Mouse (Mus musculus): ENCODE results near the gene Oaz1. TPM values are rescaled to one million over a fixed set of nuclear protein-coding genes. Genes with fewer than 3 reads are reported as not detected.

Gene Oaz1
- polyA plus RNA-seq, 1 experiment, result 1,349 TPM

- H3K4me2 ChIP-seq (ENCODE audit: low read depth), result peak within 1 kb of the TSS; percentile 93
- TF ChIP-seq POLR2A (IDR thresholded peaks at IDR 0.05; ENCODE audit: insufficient read length, low read depth) (peak; percentile 83), POLR2AphosphoS2 (IDR thresholded peaks at IDR 0.05; ENCODE audit: insufficient read length, low read depth) (peak; percentile 84), E2F4 (IDR thresholded peaks at IDR 0.05; ENCODE audit: insufficient read depth) (no peak), MYOD1 (IDR thresholded peaks at IDR 0.05; ENCODE audit: control insufficient read depth in 1 of 3, insufficient read length in 2 of 3, low read depth in 2 of 3) (peak in 1 of 3 experiments; percentile 39), REST (IDR thresholded peaks at IDR 0.05; ENCODE audit: insufficient read depth, insufficient read length) (no peak)
- H3K27me3 ChIP-seq (ENCODE audit: control insufficient read depth, insufficient read depth, insufficient read length), result no peaks in the 10 kb centered on the region
- peaks cover 24% of the 10 kb centered on the region for H3K79me2 ChIP-seq (ENCODE audit: control insufficient read depth, insufficient read depth)
- peak within 1 kb of the TSS; percentile 74 for H3K4me3 ChIP-seq
- peak within 1 kb of the TSS; percentile 49 for H3ac ChIP-seq (ENCODE audit: control insufficient read depth, insufficient read length)
- no peaks in the 10 kb centered on the region for H3K36me3 ChIP-seq (ENCODE audit: control insufficient read depth, insufficient read depth)
These were observed 28.7 kb downstream of the Oaz1 start, which contains the start of the genes Lsm7 and Sppl2b for GRCm38 (mm10) chr10:80854913-80855748. Lsm7 (minus strand) TSS chr10:80855209. Sppl2b (plus strand) TSS chr10:80855275.

- Histone ChIP-seq H3K4me2 (ENCODE audit: low read depth) (peak overlapping the region; percentile 93), H3K79me2 (ENCODE audit: control insufficient read depth, insufficient read depth) (peaks cover 24% of the 10 kb centered on the region), H3K27me3 (ENCODE audit: control insufficient read depth, insufficient read depth, insufficient read length) (no peaks in the 10 kb centered on the region), H3K4me3 (peak overlapping the region; percentile 74), H3ac (ENCODE audit: control insufficient read depth, insufficient read length) (peak overlapping the region; percentile 49), H3K36me3 (ENCODE audit: control insufficient read depth, insufficient read depth) (no peaks in the 10 kb centered on the region)
- no peak for TF ChIP-seq CEBPB (IDR thresholded peaks at IDR 0.05; ENCODE audit: insufficient read depth, poor library complexity, severe bottlenecking)
- no peak for TF ChIP-seq MYOG (IDR thresholded peaks at IDR 0.05; ENCODE audit: control insufficient read depth in 1 of 3, insufficient read depth in 1 of 3, insufficient read length in 2 of 3, low read depth in 2 of 3)
- no peak for TF ChIP-seq MYOD1 (IDR thresholded peaks at IDR 0.05; ENCODE audit: control insufficient read depth in 1 of 3, insufficient read length in 2 of 3, low read depth in 2 of 3)
- no peak for TF ChIP-seq USF1 (IDR thresholded peaks at IDR 0.05; ENCODE audit: low read depth)
- no peak for TF ChIP-seq E2F4 (IDR thresholded peaks at IDR 0.05; ENCODE audit: insufficient read depth)
- TF ChIP-seq TCF3 (IDR thresholded peaks at IDR 0.05; ENCODE audit: insufficient read length, low read depth), result no peak
- no peak for TF ChIP-seq POLR2AphosphoS2 (IDR thresholded peaks at IDR 0.05; ENCODE audit: insufficient read length, low read depth)
- no peak for TF ChIP-seq POLR2A (IDR thresholded peaks at IDR 0.05; ENCODE audit: insufficient read length, low read depth)
These were observed 29.3 kb downstream of the Oaz1 start for GRCm38 (mm10) chr10:80855749-80856073.

DNA sequence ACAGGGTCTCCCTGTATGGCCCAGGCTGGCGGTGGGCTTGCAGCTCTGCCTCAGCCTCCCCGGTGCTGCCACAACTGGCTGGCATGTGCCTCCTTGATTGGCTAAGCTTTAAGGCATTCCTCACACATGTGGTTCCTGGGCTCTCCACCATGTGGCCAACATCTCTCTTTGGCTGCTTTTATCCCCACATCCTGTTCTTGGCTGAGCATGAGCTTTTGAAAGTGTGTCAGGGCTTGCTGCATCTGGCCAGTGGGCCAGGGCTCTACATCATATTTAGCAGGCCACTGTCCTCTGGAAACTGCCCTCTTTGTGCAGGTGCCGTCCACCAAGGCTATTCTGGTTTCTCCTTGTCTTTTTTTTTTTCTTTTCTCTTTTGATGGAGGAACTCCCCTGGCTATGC lies 29.8 kb downstream of the Oaz1 start:
- peak overlapping the region; percentile 93 for H3K4me2 ChIP-seq (ENCODE audit: low read depth)
- no peaks in the 10 kb centered on the region for H3K27me3 ChIP-seq (ENCODE audit: control insufficient read depth, insufficient read depth, insufficient read length)
- H3K4me3 ChIP-seq, result peak overlapping the region; percentile 74
- H3K79me2 ChIP-seq (ENCODE audit: control insufficient read depth, insufficient read depth), result peaks cover 24% of the 10 kb centered on the region
- TF ChIP-seq USF1 (IDR thresholded peaks at IDR 0.05; ENCODE audit: low read depth), result peak; percentile 55
- no peak for TF ChIP-seq TCF3 (IDR thresholded peaks at IDR 0.05; ENCODE audit: insufficient read length, low read depth)
- no peak for TF ChIP-seq CEBPB (IDR thresholded peaks at IDR 0.05; ENCODE audit: insufficient read depth, poor library complexity, severe bottlenecking)
- no peak for TF ChIP-seq MYOG (IDR thresholded peaks at IDR 0.05; ENCODE audit: control insufficient read depth in 1 of 3, insufficient read depth in 1 of 3, insufficient read length in 2 of 3, low read depth in 2 of 3)
- H3ac ChIP-seq (ENCODE audit: control insufficient read depth, insufficient read length), result peak overlapping the region; percentile 49
- H3K36me3 ChIP-seq (ENCODE audit: control insufficient read depth, insufficient read depth), result no peaks in the 10 kb centered on the region

DNA sequence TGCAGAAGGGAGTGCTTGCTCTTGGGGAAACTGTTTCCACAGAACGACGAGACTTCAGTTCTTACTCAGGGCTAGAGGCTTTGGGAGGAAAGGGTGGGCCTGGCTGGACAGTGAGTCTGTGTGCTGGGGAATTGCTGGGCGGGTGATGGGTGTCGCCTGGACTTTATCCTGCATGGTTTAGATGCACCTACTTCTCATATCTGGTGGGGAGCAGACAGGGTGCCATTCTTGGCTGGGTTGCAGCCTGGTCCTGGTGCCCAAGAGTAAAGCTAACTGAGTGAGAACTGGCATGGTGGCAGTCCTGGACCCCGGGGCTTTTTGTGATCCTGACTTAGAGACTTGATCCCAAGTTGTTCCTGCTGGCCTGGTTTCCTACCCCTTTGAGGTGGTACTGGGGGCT lies 30.5 kb downstream of the Oaz1 start:
- TF ChIP-seq E2F4 (IDR thresholded peaks at IDR 0.05; ENCODE audit: insufficient read depth) (no peak), CEBPB (IDR thresholded peaks at IDR 0.05; ENCODE audit: insufficient read depth, poor library complexity, severe bottlenecking) (no peak)
- Histone ChIP-seq H3K4me2 (ENCODE audit: low read depth) (peak overlapping the region; percentile 93), H3K27me3 (ENCODE audit: control insufficient read depth, insufficient read depth, insufficient read length) (no peaks in the 10 kb centered on the region), H3K36me3 (ENCODE audit: control insufficient read depth, insufficient read depth) (no peaks in the 10 kb centered on the region), H3K4me3 (no peak overlapping the region), H3K79me2 (ENCODE audit: control insufficient read depth, insufficient read depth) (peaks cover 24% of the 10 kb centered on the region), H3ac (ENCODE audit: control insufficient read depth, insufficient read length) (no peak overlapping the region)

DNA sequence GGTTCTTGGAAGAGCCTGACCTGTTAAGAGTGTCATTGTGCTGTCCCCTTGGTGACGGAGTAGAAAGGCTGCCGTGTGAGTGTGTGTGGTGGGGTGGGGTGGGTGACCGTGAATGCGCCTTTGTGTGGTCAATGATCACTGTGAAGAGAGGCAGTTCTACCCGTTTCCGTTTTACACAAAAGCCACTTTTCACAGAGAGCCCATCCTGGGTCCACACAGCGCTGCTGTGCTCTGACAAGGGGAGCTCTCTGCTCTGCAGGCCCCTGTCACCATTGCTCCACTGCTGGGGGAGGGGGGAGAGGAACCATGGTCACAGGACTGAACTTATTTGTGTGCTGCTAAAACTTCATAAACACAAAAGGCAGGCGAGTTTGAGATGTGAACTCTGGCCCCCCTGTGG lies 30.9 kb downstream of the Oaz1 start:
- Histone ChIP-seq H3ac (ENCODE audit: control insufficient read depth, insufficient read length) (no peak overlapping the region), H3K4me2 (ENCODE audit: low read depth) (no peak overlapping the region), H3K27me3 (ENCODE audit: control insufficient read depth, insufficient read depth, insufficient read length) (no peaks in the 10 kb centered on the region), H3K4me3 (no peak overlapping the region), H3K36me3 (ENCODE audit: control insufficient read depth, insufficient read depth) (no peaks in the 10 kb centered on the region), H3K79me2 (ENCODE audit: control insufficient read depth, insufficient read depth) (peaks cover 24% of the 10 kb centered on the region)
- no peak for TF ChIP-seq USF1 (IDR thresholded peaks at IDR 0.05; ENCODE audit: low read depth)
- no peak for TF ChIP-seq E2F4 (IDR thresholded peaks at IDR 0.05; ENCODE audit: insufficient read depth)
- no peak for TF ChIP-seq SRF (IDR thresholded peaks at IDR 0.05; ENCODE audit: control insufficient read depth, insufficient read length, low read depth)
- no peak for TF ChIP-seq POLR2AphosphoS2 (IDR thresholded peaks at IDR 0.05; ENCODE audit: insufficient read length, low read depth)
- TF ChIP-seq MYOD1 (IDR thresholded peaks at IDR 0.05; ENCODE audit: control insufficient read depth in 1 of 3, insufficient read length in 2 of 3, low read depth in 2 of 3), result no peak
- TF ChIP-seq CEBPB (IDR thresholded peaks at IDR 0.05; ENCODE audit: insufficient read depth, poor library complexity, severe bottlenecking), result no peak

GRCm38 (mm10) chr10:80857848-80858247 lies 31.4 kb downstream of the Oaz1 start:
- Histone ChIP-seq H3K4me3 (no peak overlapping the region), H3ac (ENCODE audit: control insufficient read depth, insufficient read length) (no peak overlapping the region), H3K4me2 (ENCODE audit: low read depth) (no peak overlapping the region), H3K36me3 (ENCODE audit: control insufficient read depth, insufficient read depth) (no peaks in the 10 kb centered on the region), H3K27me3 (ENCODE audit: control insufficient read depth, insufficient read depth, insufficient read length) (no peaks in the 10 kb centered on the region), H3K79me2 (ENCODE audit: control insufficient read depth, insufficient read depth) (peaks cover 24% of the 10 kb centered on the region)
- no peak for TF ChIP-seq MYOG (IDR thresholded peaks at IDR 0.05; ENCODE audit: control insufficient read depth in 1 of 3, insufficient read depth in 1 of 3, insufficient read length in 2 of 3, low read depth in 2 of 3)
- no peak for TF ChIP-seq MAX (IDR thresholded peaks at IDR 0.05; ENCODE audit: low read depth)
- no peak for TF ChIP-seq E2F4 (IDR thresholded peaks at IDR 0.05; ENCODE audit: insufficient read depth)
- TF ChIP-seq SRF (IDR thresholded peaks at IDR 0.05; ENCODE audit: control insufficient read depth, insufficient read length, low read depth), result no peak
- no peak for TF ChIP-seq TCF3 (IDR thresholded peaks at IDR 0.05; ENCODE audit: insufficient read length, low read depth)
- no peak for TF ChIP-seq REST (IDR thresholded peaks at IDR 0.05; ENCODE audit: insufficient read depth, insufficient read length)
- TF ChIP-seq CEBPB (IDR thresholded peaks at IDR 0.05; ENCODE audit: insufficient read depth, poor library complexity, severe bottlenecking), result no peak
- no peak for TF ChIP-seq MYOD1 (IDR thresholded peaks at IDR 0.05; ENCODE audit: control insufficient read depth in 1 of 3, insufficient read length in 2 of 3, low read depth in 2 of 3)
- no peak for TF ChIP-seq POLR2A (IDR thresholded peaks at IDR 0.05; ENCODE audit: insufficient read length, low read depth)
- no peak for TF ChIP-seq TCF12 (IDR thresholded peaks at IDR 0.05; ENCODE audit: insufficient read depth, poor library complexity, severe bottlenecking)

Data from myocyte (in vitro differentiated cells).